Mouse (Mus musculus) bone marrow macrophage, adult 2 months (primary cell): ENCODE data around the gene Pla2g5. TPM values are rescaled to one million over a fixed set of nuclear protein-coding genes. Genes with fewer than 3 reads are reported as not detected.
"Not testable (repeated sequence)": the region's sequence is repeated elsewhere in the genome, so short reads cannot be mapped to it uniquely, and the experiment has no call there.

Source experiments
- H3K27ac ChIP-seq: 2 replicates; pipeline ENCODE4 v1.5.1; 2012; ENCODE audit warnings: low read depth, low read length; ENCODE audit not compliant: insufficient read depth
- H3K4me1 ChIP-seq: 2 replicates; pipeline ENCODE4 v1.6.1; 2012; ENCODE audit warnings: low read length; ENCODE audit not compliant: control insufficient read depth, insufficient read depth
- H3K4me3 ChIP-seq: 2 replicates; pipeline ENCODE4 v1.5.1; 2012; ENCODE audit warnings: mild to moderate bottlenecking, low read length, moderate library complexity; ENCODE audit not compliant: insufficient read depth
- CTCF ChIP-seq: IDR thresholded peaks from 2 replicates; pipeline ENCODE4 v1.5.1; 2012; ENCODE audit warnings: low read depth, mild to moderate bottlenecking, low read length, moderate library complexity
- POLR2A ChIP-seq: IDR thresholded peaks from 2 replicates; pipeline ENCODE4 v1.6.1; 2012; ENCODE audit warnings: mild to moderate bottlenecking, low read depth, low read length, borderline replicate concordance
- polyA plus RNA-seq: library from polyadenylated mRNA; stranded (reverse); fragments of >200 nt; gene quantifications from 2 replicates; pipeline ENCODE4 v1.2.4, GENCODE M21; 2012; ENCODE audit not compliant: missing spikeins, insufficient read depth, insufficient read length

Gene Pla2g5
- polyA plus RNA-seq, 1 experiment: not detected

DNA sequence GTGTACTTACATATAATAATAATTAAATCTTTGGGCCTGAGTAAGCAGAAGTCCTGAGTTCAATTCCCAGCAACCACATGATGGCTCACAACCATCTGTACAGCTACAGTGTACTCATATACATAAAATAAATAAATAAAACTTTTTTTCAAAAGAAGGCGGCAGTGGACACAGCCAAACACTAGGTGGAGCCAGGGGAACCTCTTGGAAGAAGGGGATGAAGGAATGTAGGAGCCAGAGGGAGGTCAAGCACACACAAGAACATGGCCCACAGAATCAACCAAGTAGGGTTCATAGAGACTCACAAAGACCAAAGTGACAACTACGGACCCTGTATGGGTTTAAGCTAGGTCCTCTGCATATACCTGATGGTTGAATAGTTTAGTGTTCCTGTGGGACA, 38.6 kb downstream of the Pla2g5 start:
- H3K4me3 ChIP-seq: no peak overlapping the region

DNA sequence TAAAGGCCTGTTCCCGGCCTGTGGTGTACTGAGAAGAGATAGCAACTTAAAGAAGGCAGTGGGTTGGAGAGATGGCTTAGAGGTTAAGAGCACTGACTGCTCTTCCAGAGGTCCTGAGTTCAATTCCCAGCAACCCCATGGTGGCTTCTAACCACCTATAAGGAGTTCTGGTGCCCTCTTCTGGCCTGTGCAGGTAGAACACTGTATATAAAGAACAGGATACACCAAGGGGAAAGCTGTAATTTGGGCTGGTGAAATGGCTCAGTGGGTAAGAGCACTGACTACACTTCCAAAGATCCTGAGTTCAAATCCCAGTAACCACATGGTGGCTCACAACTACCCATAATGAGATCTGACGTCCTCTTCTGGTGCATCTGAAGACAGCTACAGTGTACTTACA, 39.1 kb downstream of the Pla2g5 start:
- not testable (repeated sequence) for H3K4me3 ChIP-seq, H3K4me1 ChIP-seq, H3K27ac ChIP-seq

More for the DNA sequence above, 38.6 kb downstream of the Pla2g5 start:
- no peak for TF ChIP-seq POLR2A
- no peak for TF ChIP-seq CTCF
- Histone ChIP-seq H3K4me1 (no peaks in the 10 kb centered on the region), H3K27ac (no peak overlapping the region)

DNA sequence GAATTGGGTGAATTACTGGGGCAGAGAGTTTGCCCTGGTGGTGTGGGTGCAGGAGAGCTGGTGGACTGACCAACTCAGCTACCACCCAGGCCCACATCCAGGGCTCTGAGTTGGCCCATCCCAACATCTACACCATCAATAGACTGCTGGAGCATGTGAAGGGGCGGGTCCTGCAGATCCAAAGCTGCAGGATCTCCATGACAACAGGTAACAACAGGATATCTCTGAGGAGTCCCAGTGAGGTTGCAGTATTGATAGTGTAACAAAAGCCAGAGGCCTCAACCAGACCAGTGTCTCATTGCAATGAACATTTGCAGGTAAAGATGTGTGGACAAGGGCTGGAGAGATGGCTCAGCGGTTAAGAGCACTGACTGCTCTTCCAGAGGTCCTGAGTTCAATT, 42.2 kb downstream of the Pla2g5 start:
- Histone ChIP-seq H3K4me1 (no peaks in the 10 kb centered on the region), H3K4me3 (no peak overlapping the region), H3K27ac (no peak overlapping the region)
- TF ChIP-seq POLR2A (no peak), CTCF (no peak)

DNA sequence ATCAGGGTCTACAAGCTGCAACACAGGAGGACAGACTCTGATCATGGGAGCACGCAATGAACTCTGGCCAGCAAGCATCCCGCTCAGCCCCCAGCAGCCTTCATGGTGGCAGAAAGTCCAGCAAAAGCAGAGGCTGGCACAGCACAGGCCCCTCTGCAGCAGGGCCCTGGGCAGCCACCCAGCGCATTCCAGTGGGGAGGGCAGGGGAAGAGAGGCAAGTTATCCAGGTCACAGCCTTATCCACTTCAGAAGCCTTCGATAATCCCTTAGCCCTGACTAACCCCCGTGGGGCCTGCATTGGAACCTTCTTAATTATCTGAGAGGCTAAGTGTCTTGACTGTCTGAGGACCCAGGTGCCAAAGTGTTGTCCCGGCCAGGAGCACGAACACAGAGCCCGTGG, 44.2 kb downstream of the Pla2g5 start:
- H3K4me3 ChIP-seq: no peak overlapping the region
- H3K4me1 ChIP-seq: no peaks in the 10 kb centered on the region
- no peak overlapping the region for H3K27ac ChIP-seq
- no peak for TF ChIP-seq CTCF
- no peak for TF ChIP-seq POLR2A

DNA sequence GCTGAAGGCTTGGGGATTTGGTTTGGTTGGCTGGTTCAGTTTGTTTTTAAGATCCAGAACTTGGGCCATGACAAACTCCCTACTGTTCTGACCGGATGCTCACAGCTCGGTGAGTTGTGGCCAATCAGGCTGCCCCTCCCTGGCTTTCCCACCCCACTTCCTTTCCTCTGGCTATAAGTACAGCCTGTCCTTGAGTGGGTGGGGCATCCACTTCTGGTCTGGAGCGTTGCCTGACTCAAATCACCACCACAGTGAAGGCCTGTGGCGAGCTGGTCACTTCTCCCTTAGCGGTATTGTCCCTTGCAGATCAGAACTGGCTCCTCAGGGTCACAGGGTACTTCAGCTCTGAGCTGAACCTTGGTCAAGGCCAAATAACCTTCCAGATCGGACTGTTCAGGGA, 45.5 kb downstream of the Pla2g5 start:
- TF ChIP-seq POLR2A (no peak), CTCF (no peak)
- Histone ChIP-seq H3K4me1 (no peaks in the 10 kb centered on the region), H3K27ac (no peak overlapping the region), H3K4me3 (no peak overlapping the region)

DNA sequence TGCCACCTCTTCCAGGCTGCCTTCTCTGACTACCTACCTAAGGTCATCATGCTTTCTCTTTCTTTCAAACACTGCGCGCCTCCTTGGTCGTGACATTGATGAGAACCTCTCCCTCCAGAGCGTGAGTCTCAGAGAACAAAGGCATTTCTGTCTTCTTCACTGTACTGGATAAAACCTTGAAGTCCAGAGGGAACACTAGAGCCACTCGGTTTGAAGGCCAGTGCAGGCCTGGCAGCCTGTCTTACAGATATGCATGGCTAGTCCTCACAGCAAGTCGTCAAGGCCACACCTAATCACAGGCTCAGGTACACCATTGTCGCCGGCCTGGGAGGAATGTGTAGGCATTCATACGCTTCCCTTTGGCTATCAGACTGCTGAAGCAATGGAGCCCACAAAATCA, 47.1 kb downstream of the Pla2g5 start:
- Histone ChIP-seq H3K27ac (no peak overlapping the region), H3K4me3 (no peak overlapping the region), H3K4me1 (no peaks in the 10 kb centered on the region)
- TF ChIP-seq POLR2A (no peak), CTCF (no peak)

DNA sequence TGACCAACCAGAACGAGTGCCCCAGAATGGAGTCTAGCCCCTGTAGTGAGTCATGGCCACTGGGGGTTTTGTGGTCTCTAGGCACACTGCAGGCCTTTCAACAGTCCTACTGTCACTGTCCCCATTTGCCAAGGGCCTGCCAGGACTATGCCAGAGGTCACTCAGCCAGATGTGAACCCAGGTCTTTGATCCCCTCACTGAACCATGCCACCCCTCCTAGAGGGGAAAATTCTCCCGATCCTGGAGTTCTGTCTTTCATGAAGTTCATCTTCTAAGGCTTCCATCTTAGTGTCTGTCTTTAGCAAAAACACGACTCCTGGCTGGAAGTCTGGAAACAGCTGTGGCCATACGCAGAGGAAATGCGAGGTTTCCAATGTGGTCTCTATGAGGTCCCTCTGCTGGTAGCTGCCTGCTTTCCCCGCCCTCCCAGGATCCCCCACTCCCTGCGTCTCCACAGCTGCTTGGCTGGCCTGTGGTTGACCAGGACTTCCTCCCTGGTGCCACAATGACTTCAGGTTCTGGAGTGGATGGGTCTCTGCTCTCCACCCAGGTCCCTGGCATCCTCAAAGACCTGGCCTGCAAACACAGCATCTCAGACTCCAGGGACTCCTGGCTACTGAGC, 56.3 kb downstream of the Pla2g5 start:
- TF ChIP-seq POLR2A: no peak
- TF ChIP-seq CTCF: no peak
- no peak overlapping the region for H3K27ac ChIP-seq
- no peak overlapping the region for H3K4me3 ChIP-seq
- no peaks in the 10 kb centered on the region for H3K4me1 ChIP-seq

DNA sequence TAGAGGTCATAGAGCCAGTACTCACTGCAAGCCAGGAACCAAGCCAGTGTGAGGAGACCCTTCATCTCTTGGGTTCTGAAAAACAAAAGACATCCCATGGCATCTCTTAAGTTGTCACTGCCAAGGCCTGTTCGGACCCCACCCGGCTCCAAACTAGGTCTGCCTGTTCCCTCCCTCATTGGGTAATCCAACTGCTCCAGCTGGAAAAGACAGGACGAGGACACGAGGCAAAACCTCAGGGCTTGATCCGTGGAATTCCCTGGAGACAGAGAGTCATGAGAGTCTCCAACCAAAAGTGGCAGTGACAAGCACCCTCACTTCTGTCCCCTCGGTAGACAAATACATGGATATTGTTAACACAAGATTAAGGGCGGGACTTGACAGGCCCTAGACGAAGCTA, 57.1 kb downstream of the Pla2g5 start:
- Histone ChIP-seq H3K27ac (no peak overlapping the region), H3K4me3 (no peak overlapping the region), H3K4me1 (no peaks in the 10 kb centered on the region)
- TF ChIP-seq CTCF: no peak
- TF ChIP-seq POLR2A: no peak

DNA sequence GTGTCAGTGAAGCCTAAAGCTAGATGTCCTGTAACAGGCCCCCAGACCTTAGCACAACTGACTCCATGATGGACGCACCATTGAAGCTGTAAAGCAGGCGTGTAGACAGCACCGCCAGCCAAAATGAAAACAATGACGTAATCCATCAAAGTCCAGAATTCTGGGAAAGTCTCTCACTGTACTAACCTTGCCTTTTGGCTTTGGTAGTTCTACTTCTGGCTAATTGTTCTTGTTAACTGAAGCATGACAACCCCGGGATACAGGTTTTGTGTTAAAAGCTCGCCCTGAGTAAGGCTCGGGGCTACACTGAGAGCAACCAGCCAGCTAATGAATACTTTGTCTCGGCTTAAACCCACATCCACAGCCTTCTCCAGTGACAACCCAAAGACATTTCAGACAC, 58.0 kb downstream of the Pla2g5 start:
- H3K27ac ChIP-seq: no peak overlapping the region
- no peaks in the 10 kb centered on the region for H3K4me1 ChIP-seq
- H3K4me3 ChIP-seq: no peak overlapping the region
- TF ChIP-seq POLR2A (no peak), CTCF (no peak)

DNA sequence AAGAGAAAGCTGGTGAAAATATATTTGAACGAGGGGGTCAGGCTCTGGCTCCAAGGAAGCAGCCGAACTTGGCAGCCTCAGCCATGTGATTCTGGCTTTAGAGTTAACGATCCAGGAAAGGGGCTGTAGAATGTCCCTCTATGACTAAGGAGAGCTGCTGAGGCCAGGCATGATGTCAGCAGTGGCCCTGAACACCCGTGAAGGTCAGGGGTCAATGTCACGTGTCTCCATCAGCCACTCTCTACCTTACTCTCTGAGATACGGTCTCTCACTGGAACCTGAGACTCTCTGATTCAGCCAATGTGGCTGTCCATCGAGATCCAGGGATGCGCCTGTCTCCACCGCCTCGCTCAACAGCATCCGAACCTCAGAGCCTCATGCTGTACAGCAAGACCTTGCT, 60.4 kb downstream of the Pla2g5 start:
- H3K4me1 ChIP-seq: no peaks in the 10 kb centered on the region
- TF ChIP-seq POLR2A (no peak), CTCF (no peak)
- no peak overlapping the region for H3K27ac ChIP-seq
- H3K4me3 ChIP-seq: no peak overlapping the region

DNA sequence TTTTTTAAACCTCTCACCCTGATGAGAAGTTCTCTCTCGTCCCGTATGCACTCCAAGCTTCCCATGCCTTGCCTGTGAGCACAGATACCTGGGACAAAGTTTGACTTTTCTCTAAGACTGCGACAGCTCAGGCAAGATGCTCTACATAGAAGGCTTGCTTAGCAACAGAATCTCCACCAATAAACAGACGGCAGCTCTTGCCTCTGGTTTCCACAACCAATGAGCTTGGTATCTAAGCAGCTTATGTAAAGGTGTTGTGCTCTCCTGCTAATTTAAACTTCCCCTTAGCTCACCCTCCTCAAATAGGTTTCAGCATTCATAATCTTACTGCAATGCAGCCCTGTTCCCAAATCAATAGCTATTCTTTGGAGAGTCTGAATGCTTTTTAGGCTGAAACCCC, 61.7 kb downstream of the Pla2g5 start:
- Histone ChIP-seq H3K4me1 (no peaks in the 10 kb centered on the region), H3K4me3 (no peak overlapping the region), H3K27ac (no peak overlapping the region)
- TF ChIP-seq POLR2A (no peak), CTCF (no peak)
